Mouse (Mus musculus) kidney, adult 9 months (tissue): Measurements from ENCODE around the gene Tlr13.

Source experiments
- DNase-seq: peaks from one replicate; pipeline ENCODE4 v3.0.0; 2022

Gene Tlr13

DNA sequence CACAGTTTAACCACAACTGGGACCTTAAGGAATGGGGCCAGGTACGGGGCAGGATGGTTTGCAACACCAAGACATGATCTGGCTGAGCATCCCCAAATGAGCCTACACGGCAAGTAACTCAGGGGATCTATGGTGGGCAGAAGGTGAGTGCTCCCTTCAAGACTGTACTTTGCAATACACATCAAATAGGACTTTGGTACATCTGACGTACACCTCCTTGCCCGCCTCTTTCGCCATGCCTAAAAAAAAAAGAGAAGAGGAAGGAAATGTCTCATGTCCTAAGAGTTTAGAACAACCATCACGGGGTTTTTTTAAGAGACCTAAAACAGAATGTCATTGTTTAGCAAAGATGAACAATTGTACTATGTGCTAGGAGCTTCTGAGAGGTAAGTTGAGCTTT, at the start of gene Tlr13:
Tlr13 (plus strand) TSS at position 269 of the 400 bp plus-strand sequence.
- DNase-seq, result no peak

- DNase-seq, result peak; percentile 66
These were observed 37.5 kb upstream of the Tlr13 start for GRCm38 (mm10) chrX:106105464-106105863.

DNA sequence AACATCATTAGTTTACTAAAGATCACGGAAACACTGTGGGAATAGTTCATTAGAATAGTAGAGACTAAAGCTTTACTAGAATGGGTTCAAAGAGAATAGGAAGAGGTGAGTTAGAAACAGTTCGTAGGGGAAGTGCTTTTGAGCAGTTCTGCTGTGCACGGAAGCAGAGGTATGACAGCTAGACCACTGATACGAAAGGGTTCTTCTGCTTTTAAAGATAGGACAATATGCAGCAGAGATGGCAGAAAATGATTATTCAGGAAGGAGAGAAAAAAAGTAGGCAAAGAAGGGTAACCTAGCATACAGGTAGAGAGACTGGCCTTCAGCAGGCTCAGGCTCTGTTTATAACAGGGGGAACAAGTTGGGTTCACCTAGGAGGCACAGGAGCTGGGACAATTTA, 29.1 kb upstream of the Tlr13 start:
- DNase-seq, result no peak

DNA sequence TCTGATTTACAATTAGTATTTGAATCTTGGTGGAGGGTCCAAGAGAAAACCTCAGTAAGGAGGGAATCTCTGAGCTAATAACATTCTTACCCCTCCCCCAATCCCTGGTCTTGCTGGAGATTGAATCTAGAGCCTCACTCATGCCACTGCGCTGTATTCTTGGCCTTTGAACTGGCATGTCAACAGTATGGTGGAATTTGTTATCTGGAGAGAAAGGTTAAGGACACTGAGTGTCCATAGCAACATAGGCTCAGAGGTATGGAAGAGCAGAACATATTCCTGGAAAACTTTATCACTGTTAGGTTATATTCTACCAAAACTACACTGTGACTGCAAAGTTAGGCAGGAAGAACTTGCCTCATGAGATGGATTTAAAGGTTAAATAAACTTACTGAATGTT, 28.3 kb upstream of the Tlr13 start:
- DNase-seq, result no peak

DNA sequence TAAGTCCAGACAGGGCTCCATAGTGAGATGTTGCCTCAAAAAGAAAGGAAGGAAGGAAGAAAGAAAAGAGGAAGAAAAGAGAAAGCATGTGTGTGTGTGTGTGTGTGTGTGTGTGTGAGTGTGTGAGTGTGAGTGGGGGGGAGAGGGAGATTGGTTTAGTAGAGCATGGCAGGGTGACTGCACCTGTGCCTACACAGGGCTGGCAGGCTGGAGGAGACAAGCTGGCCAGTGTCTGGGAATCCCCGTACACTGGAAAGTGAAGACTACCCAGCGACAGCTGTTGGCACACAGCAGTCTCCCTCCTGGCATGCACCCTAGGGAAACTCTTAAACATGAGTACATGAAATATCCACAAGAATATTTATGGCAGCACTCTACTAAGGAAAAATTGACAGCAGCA, 20.2 kb upstream of the Tlr13 start:
- DNase-seq, result no peak

DNA sequence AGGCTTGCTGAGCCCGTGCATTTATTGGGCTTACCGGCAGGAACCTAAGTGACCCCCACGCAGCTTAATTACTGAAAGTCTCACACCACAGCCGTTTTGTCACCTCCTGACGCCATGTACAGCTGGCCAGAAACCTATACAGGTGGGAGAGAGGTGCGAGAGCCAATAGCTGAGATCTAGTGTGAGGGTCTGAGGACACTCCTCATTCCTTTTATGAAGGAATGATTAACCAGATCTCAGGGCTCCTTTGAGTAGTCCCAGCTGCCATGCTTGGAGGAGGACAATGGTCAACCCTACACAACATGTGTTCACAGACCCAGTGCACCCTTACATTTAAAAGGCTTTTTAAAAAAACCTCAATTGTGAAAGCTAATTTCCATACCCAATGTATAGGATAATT, 14.7 kb upstream of the Tlr13 start:
- no peak for DNase-seq

GRCm38 (mm10) chrX:106129877-106130276, 13.1 kb upstream of the Tlr13 start:
- DNase-seq, result no peak

- DNase-seq, result no peak
These were observed 8.1 kb upstream of the Tlr13 start for GRCm38 (mm10) chrX:106134916-106135315.

DNA sequence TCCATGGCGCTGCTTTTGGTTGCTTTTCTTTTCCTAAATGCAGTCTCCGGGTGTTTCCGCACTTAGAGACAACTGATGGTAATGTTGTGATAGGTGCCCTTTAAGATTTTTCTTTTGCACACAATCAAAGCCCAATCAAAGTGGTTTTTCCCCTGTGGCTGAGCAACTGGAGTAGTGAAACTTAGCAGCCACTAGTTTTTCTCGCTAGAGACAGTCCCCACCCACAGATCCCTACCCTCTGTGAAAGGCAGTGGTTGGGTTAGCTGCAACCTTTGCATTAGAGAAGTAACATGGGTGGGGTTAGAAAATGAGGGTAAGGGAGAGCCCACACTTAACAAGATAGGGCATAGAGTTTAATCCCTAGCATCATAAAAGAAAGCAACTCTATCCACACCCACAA, 7.5 kb upstream of the Tlr13 start:
- no peak for DNase-seq

- DNase-seq, result no peak
These were observed 7.0 kb upstream of the Tlr13 start for GRCm38 (mm10) chrX:106135916-106136575.

GRCm38 (mm10) chrX:106139309-106140070, 3.5 kb upstream of the Tlr13 start:
- DNase-seq, result no peak

GRCm38 (mm10) chrX:106148185-106148584, 5.2 kb downstream of the Tlr13 start:
- DNase-seq, result no peak

- no peak for DNase-seq
These were observed 6.5 kb downstream of the Tlr13 start for GRCm38 (mm10) chrX:106149460-106149859.

- no peak for DNase-seq
These were observed 11.2 kb downstream of the Tlr13 start for GRCm38 (mm10) chrX:106154180-106154586.

GRCm38 (mm10) chrX:106155892-106156291, 12.9 kb downstream of the Tlr13 start:
- no peak for DNase-seq

DNA sequence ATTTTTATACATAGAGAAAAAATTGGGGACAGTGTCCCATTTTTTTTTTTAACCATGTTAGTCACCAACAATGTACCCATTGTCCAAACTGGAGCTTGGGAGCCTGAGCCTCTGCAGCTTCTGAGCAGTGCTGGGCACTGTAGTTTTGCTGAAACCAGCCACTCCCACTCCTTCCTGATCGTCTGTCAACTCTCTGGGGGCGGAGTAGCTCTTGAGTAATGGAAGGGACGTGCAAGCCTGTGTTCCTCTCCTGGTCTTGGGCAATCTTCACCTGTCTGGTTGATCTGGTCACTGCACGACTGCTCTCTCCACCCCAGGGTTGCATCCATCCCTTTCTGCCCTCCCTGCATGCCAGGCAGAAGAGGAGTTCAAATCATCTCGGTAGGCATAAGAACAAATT, 21.0 kb downstream of the Tlr13 start:
- DNase-seq, result no peak

- no peak for DNase-seq
These were observed 21.6 kb downstream of the Tlr13 start for GRCm38 (mm10) chrX:106164555-106164954.

GRCm38 (mm10) chrX:106165089-106165488, 22.1 kb downstream of the Tlr13 start:
- DNase-seq, result no peak

DNA sequence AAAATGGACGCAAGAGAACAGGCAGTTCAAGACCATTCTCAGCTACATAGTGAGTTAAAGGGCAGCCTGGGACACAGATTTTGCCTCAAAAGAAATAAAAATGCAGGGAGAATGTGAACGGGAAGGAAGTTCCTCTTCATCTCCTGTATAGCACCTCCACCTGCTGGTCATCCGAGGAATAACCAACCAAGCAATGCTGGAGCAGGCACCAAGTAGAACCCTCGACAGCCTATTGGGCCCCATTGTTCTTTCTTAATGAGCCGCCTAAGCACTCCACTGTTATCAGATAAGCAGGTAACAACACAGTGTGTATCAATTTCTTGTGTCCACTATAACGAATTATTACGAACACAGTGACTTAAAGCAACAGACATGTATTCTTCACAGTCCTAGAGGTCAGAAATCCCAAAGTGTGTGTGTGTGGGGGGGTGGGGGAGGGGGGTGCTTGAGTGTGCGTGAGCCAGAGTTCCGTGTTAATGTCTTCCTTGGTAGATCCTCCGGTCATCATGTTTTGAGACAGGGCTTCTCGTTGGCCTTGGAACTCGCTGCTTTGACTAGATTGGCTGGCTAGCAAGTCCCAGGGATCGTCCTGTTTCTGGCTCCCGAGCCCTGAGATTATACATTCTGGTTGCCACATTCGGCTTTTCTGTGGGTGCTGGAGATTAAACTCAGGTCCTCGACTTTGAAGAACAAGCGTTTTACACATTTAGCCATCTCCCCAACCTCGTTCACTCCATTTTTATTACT, 28.3 kb downstream of the Tlr13 start:
- peak; percentile 77 for DNase-seq

GRCm38 (mm10) chrX:106171853-106172154, 28.8 kb downstream of the Tlr13 start:
- DNase-seq, result no peak

DNA sequence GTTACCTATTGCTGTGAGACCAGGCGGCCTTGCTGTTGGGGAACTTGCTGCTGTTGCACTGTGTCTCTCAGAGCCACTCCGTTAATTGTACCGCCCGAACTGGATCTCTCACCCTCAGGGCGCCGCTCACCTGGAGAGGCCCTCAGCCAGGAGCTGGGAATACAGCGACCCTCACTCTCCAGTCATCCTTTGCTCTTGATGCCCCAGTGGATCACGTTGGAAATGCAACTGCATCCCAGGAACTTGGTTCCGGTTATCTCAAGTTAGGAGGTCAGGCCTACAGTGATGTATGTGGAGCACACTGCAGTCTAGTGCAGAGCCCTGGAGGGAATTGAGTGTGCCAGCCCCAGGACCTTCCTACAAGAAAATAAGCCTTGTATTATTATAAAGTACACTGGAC, 33.3 kb downstream of the Tlr13 start:
- no peak for DNase-seq

GRCm38 (mm10) chrX:106184279-106184678, 41.3 kb downstream of the Tlr13 start:
- DNase-seq, result no peak

DNA sequence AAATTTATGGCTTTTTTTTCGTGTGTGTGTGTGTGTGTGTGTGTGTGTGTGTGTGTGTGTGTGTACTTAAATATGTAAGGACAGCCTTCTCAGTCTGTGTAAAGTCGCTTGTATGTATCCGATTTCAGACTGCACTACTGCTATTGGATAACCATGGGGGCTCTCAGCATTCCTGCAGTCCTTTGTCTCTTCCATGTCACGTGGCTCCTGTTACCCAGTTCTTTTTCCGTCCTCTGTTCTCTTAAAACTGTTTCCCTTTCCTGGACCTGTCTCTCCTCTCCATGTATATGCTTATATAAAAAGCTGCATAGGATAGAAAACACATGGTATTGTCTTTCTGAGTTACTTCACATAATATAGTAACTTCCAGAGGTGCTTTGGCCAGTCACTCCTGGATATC, 42.7 kb downstream of the Tlr13 start:
- no peak for DNase-seq
